Mouse (Mus musculus) stomach, embryonic 15.5 days (tissue): ENCODE data around the gene Mtmr3. TPM values are rescaled to one million over a fixed set of nuclear protein-coding genes. Genes with fewer than 3 reads are reported as not detected.

Experiments
- ATAC-seq: fragments of 200-750 bp; cut with Nextera tagmentation; 2 replicates; pipeline ENCODE4 v1.8.0; 2017; ENCODE audit warnings: low read depth, moderate number of reproducible peaks, moderate TSS enrichment; ENCODE audit not compliant: insufficient read depth, low FRiP score
- H3K27ac ChIP-seq: fragments of 300-500 bp; sonication (generic); 2 replicates; pipeline ENCODE4 v1.5.1; 2015; ENCODE audit warnings: mild to moderate bottlenecking, inconsistent platforms
- H3K27me3 ChIP-seq: fragments of 300-500 bp; sonication (generic); replicated peaks from 2 replicates; pipeline ENCODE4 v1.6.1; 2015; ENCODE audit warnings: inconsistent platforms
- H3K36me3 ChIP-seq: fragments of 300-500 bp; sonication (generic); 2 replicates; pipeline ENCODE4 v1.6.1; 2015; ENCODE audit warnings: inconsistent platforms
- H3K4me1 ChIP-seq: fragments of 300-500 bp; sonication (generic); 2 replicates; pipeline ENCODE4 v1.6.1; 2015; ENCODE audit warnings: inconsistent platforms
- H3K4me2 ChIP-seq: fragments of 300-500 bp; sonication (generic); 2 replicates; pipeline ENCODE4 v1.6.1; 2015; ENCODE audit warnings: mild to moderate bottlenecking, inconsistent platforms
- H3K4me3 ChIP-seq: fragments of 300-500 bp; sonication (generic); replicated peaks from 2 replicates; pipeline ENCODE4 v1.5.1; 2015; ENCODE audit warnings: inconsistent platforms
- H3K9ac ChIP-seq: fragments of 300-500 bp; sonication (generic); 2 replicates; pipeline ENCODE4 v1.6.1; 2015; ENCODE audit warnings: inconsistent platforms
- H3K9me3 ChIP-seq: fragments of 300-500 bp; sonication (generic); 2 replicates; pipeline ENCODE4 v1.6.1; 2016; ENCODE audit warnings: inconsistent platforms
- WGBS: fragments of 180-500 bp; shearing (Covaris S2); methylation state at CpG from one replicate; pipeline ENCODE4 v1.1.7; 2015; 5-methylcytosine and 5-hydroxymethylcytosine counted together
- polyA plus RNA-seq: library from polyadenylated mRNA; unstranded; fragments of >200 nt; fragmentation: Nextera tagmentation; extraction: Ambion mirVana; gene quantifications from 2 replicates; pipeline ENCODE4 v1.2.1, GENCODE M21; 2015

The Mtmr3 gene
- polyA plus RNA-seq, 1 experiment from 2014 or later = 23.8 TPM

DNA sequence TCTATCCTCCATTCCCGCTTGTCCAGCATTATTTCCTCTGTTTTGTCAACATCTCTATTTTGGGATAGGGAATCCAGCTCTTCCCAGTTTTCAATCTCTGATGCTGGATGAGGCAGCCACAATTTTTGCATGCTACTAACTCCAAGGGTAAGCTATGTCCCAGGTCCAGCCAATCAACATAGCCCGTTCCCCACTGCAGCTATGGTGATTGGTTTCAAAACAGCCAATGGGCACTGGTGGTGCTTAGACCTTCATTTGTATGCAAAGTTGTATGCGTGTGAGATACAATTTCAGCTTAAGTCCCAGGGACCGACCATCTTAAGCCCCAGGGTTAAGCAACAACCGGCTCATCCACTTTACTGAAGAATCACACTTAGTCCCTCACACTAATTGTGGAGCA, 28.3 kb upstream of the Mtmr3 start:
- ATAC-seq = no peak
- 63% methylated on average over 5 of the region's 5 CpGs for WGBS
- H3K27ac ChIP-seq = no peak overlapping the region

DNA sequence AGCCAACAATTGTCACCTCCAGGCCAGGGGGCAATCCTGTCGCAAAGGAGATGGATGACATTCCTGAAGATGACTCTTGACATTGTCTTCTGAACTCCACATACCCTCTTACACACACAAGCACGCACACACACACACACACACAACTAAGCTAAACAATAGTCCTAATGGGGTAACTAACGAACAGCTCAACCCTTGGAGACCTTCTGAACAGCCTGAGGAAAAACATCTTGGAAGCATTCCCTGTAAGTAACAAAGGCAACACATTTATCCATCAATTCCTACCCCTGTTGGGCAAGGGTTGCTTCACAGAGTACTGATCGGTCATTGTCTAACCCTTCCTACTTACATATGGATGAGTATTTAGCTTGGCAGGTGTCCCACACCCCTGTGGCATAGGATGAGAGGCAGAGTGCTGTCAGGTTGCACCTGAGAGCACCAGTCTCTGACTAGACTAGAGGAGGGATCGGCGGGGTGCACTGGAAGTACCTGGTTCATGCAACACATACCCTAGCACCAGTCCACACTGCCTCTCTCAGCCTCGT, 27.9 kb upstream of the Mtmr3 start:
- H3K36me3 ChIP-seq = no peaks in the 10 kb centered on the region
- H3K27ac ChIP-seq = no peak overlapping the region
- 63% methylated on average over 7 of the region's 7 CpGs for WGBS
- no peak overlapping the region for H3K9ac ChIP-seq
- no peak overlapping the region for H3K4me2 ChIP-seq
- H3K27me3 ChIP-seq = no peaks in the 10 kb centered on the region
- ATAC-seq = no peak
- H3K9me3 ChIP-seq = no peaks in the 10 kb centered on the region
- no peak overlapping the region for H3K4me3 ChIP-seq
- no peaks in the 10 kb centered on the region for H3K4me1 ChIP-seq

More for the DNA sequence above, 28.3 kb upstream of the Mtmr3 start:
- no peaks in the 10 kb centered on the region for H3K4me1 ChIP-seq
- no peak overlapping the region for H3K4me3 ChIP-seq
- H3K36me3 ChIP-seq = no peaks in the 10 kb centered on the region
- no peaks in the 10 kb centered on the region for H3K27me3 ChIP-seq
- no peak overlapping the region for H3K4me2 ChIP-seq
- H3K9ac ChIP-seq = no peak overlapping the region
- H3K9me3 ChIP-seq = no peaks in the 10 kb centered on the region

DNA sequence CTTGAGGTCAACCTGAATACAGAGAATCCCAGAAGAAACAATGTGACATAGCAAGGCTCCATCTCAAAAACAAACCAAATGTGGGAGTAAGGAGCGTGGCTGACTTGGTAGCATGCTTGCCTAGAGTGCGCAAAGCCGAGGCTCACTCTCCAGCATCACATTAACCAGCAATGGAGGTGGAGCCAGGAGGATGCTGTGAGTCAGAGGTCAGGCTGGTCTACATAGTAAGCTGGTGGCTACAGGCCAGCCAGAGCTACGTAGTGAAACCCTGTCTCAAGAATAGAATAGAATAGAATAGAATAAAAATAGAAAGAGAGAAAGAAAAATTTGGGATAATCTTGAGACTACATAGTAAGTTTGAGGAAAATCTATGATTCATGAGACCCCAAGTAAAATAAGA, 27.2 kb upstream of the Mtmr3 start:
- H3K9me3 ChIP-seq = no peaks in the 10 kb centered on the region

DNA sequence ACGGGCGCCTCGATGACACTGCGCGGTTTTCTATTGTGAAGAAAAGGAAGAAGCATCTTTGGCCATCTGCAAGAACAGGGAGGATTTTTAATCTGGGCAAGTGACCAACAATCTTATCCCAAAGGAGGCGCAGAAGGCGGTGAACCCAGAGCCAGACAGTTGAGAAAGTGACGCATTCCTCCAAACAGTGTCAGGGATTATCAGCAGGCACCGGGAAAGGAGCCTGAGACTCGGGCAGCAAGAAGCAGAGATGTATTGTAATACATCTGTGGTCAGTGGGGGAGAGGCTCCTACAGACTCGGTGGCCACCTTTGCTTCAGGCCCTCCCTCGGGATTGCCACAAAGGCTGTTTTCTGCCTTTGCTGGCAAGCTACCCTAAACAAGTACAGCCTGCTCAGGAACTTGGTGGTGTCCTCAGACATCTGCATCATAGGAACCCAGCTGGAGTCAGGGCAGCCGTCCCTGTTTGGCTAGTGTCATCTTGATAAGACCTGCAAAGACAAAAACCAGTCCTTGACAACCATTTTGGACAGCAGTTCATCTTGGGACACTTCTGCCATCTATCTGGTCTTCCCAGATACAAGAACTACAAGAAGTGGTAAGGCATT, 25.9 kb upstream of the Mtmr3 start:
- 53% methylated on average over 13 of the region's 13 CpGs for WGBS
- H3K4me3 ChIP-seq = no peak overlapping the region
- no peak for ATAC-seq
- H3K4me1 ChIP-seq = no peaks in the 10 kb centered on the region
- no peak overlapping the region for H3K27ac ChIP-seq
- H3K27me3 ChIP-seq = no peaks in the 10 kb centered on the region
- H3K36me3 ChIP-seq = no peaks in the 10 kb centered on the region
- H3K4me2 ChIP-seq = no peak overlapping the region
- no peak overlapping the region for H3K9ac ChIP-seq
- H3K9me3 ChIP-seq = no peaks in the 10 kb centered on the region

More for the DNA sequence above, 27.2 kb upstream of the Mtmr3 start:
- Histone ChIP-seq H3K4me3 (no peak overlapping the region), H3K36me3 (no peaks in the 10 kb centered on the region), H3K4me1 (no peaks in the 10 kb centered on the region), H3K27me3 (no peaks in the 10 kb centered on the region), H3K9ac (no peak overlapping the region), H3K4me2 (no peak overlapping the region), H3K27ac (no peak overlapping the region)
- WGBS = 57% methylated on average over 4 of the region's 4 CpGs
- no peak for ATAC-seq

DNA sequence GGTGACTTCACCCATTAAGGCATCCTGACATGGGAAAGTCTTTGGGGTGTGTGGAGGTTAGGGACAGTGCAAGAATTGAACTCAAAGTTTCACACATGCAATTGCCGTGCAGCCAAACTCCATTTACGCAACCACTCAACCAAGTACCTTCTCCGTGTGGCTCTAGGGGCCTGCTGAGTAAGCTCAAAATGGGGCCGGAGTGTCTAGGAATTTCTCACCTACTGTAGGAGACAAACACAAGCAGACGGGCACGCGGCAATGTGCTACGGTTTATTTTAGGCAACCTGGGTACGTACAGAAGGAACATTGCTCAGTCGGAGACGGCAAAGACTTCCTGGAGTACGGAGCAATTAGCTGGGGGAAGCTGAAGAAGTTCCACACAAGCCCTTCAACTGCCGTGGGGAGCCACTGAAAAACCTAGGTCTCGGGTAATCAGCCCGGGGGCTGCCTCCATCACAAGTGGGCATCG, 25.4 kb upstream of the Mtmr3 start, which contains the start of gene Gm11032:
Gene Gm11032 (plus strand): TSS at position 51 of the 469 bp plus-strand sequence.
- no peak within 1 kb of the TSS for H3K9ac ChIP-seq
- no peak within 1 kb of the TSS for H3K4me2 ChIP-seq
- H3K4me1 ChIP-seq = no peaks in the 10 kb centered on the region
- H3K36me3 ChIP-seq = no peaks in the 10 kb centered on the region
- 68% methylated on average over 16 of the region's 16 CpGs for WGBS
- H3K27ac ChIP-seq = no peak within 1 kb of the TSS
- no peaks in the 10 kb centered on the region for H3K9me3 ChIP-seq
- no peak for ATAC-seq
- H3K4me3 ChIP-seq = no peak within 1 kb of the TSS
- no peaks in the 10 kb centered on the region for H3K27me3 ChIP-seq

DNA sequence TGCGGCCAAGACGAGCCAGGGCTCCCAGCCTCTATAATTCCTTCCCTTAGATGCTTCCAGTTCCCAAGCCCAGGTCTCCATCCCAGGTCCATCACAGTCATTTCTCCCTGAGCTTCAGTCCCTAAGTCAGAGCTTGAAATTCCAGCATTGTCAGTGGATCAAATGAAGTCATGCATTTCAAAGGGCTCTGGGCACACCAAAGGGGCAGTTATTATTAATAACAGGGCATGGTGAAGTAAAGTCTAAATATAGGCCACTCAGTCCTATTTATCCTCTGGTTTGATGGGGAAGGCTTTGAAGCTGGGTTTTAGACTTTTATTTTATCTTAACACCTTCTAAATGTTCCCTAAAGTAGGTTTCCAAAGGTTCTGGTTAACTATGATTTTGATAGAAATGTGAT, 17.2 kb upstream of the Mtmr3 start:
- no peak for ATAC-seq
- Histone ChIP-seq H3K4me3 (no peak overlapping the region), H3K27ac (no peak overlapping the region), H3K9ac (no peak overlapping the region), H3K9me3 (no peaks in the 10 kb centered on the region), H3K4me2 (no peak overlapping the region), H3K27me3 (no peaks in the 10 kb centered on the region), H3K36me3 (no peaks in the 10 kb centered on the region), H3K4me1 (no peaks in the 10 kb centered on the region)
- 66% methylated on average over 2 of the region's 2 CpGs for WGBS

DNA sequence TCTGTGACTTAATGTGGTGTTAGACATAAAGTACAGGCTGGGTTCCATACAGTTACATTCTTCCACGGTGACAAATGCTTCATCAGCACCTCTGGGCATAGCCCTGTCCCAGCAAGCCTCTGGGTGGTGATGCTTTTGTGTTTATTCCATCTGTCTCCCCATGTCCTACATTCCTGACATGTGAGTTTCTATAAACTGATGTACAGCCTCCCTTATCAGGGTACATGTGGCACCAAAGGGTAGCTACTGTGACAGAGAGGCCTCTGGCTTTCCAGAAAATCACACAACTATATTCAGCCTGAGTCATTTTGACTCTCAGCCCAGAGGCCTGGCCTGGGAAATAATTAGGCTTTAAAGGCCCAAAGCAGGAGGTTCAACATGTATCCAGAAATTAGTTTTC, 11.9 kb upstream of the Mtmr3 start:
- H3K4me2 ChIP-seq = no peak overlapping the region
- no peaks in the 10 kb centered on the region for H3K9me3 ChIP-seq
- no peak overlapping the region for H3K27ac ChIP-seq
- H3K27me3 ChIP-seq = no peaks in the 10 kb centered on the region
- no peak for ATAC-seq
- H3K36me3 ChIP-seq = no peaks in the 10 kb centered on the region
- WGBS = 65% methylated on average over 1 of the region's 1 CpGs
- H3K4me1 ChIP-seq = peaks cover 11% of the 10 kb centered on the region; the same call in 1 of the 2 replicates
- no peak overlapping the region for H3K9ac ChIP-seq
- no peak overlapping the region for H3K4me3 ChIP-seq

DNA sequence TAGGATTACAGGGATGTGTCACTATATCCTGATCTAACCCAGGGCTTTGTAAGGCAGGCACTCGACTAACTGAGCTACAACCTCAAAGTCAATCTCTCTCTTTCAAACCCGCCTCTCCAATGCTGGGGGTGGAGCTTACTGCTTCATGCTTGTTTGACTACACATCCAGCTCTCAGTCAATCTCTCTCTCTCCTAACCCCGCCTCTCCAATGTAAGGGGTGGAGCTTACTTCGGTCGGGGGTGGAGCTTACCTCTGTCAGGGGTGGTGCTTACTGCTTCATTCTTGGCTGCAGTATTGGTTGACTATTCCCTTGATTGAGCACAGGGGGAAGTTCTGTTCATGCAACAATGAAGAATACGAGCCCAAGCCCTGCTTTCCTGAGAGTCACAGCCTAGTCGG, 10.8 kb upstream of the Mtmr3 start:
- no peak for ATAC-seq

DNA sequence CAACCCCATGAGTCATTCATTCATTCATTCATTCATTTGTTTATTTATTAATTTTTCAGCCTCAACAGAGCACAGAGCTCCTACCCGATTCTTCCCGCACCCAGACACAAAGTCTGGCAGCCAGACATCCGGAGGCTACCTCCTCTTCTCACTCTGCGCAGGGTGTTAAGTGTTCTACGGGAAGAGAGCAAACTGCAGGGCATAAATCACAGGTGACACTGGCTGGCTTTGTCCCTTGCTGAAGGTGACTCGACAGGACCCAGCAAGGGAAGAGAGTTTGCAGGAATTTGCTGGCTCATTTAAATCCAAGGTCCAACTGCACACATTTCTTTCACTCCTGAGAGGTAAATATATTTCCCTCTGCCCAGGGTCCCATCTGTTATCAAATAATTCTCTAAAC, 9.8 kb upstream of the Mtmr3 start:
- 13% methylated on average over 6 of the region's 6 CpGs for WGBS
- ATAC-seq = no peak

More for the DNA sequence above, 10.8 kb upstream of the Mtmr3 start:
- Histone ChIP-seq H3K9ac (no peak overlapping the region), H3K4me1 (peaks cover 11% of the 10 kb centered on the region; the same call in 1 of the 2 replicates), H3K4me3 (no peak overlapping the region), H3K27me3 (no peaks in the 10 kb centered on the region), H3K36me3 (no peaks in the 10 kb centered on the region), H3K9me3 (no peaks in the 10 kb centered on the region), H3K4me2 (no peak overlapping the region), H3K27ac (no peak overlapping the region)
- 54% methylated on average over 7 of the region's 7 CpGs for WGBS

DNA sequence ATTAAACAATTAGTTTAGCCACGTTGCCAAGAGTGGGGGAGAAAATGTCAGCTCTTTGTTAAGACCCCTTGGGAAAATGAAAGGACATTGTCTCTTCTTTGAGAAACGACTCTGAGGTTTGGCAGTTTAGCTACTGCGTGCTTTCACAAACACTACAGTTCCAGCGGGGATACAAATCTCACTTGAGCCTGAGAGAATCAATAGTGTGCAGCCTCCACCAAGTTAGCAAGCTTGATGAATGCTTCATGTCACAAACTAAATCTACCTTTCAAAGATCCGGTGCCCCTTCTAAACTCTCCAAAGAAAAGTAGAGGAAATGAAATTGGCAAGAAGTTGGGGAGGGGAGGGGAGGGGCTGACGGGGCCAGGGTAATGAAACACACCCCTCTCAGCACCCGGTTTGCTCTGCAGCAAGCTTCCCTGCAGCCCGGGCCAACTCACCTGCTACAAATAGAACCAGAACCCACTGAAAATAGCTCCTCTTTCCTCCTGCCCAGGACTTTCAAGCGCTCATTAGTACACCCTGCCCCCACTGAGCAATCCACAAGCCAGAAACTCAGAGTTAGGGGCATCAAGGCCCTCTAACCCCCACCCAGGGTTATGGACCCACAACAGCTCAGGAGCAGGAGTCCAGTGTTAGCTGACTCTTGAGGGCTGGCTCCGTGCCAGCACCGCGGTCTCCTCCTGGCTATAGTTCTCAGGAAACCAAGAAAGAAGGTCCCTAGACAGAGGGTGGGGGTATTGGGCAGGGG, 8.2 kb upstream of the Mtmr3 start:
- no peaks in the 10 kb centered on the region for H3K36me3 ChIP-seq
- H3K27ac ChIP-seq = no peak overlapping the region
- H3K4me2 ChIP-seq = 0 out of 2 replicates have a peak overlapping the region, but pooled peaks have one; percentile 21
- ATAC-seq = peak; percentile 27; the same call in 1 of the 2 replicates
- no peak overlapping the region for H3K9ac ChIP-seq
- no peaks in the 10 kb centered on the region for H3K9me3 ChIP-seq
- H3K4me3 ChIP-seq = no peak overlapping the region
- no peaks in the 10 kb centered on the region for H3K27me3 ChIP-seq
- H3K4me1 ChIP-seq = peaks cover 11% of the 10 kb centered on the region; the same call in 1 of the 2 replicates
- 23% methylated on average over 12 of the region's 12 CpGs for WGBS

More for the DNA sequence above, 9.8 kb upstream of the Mtmr3 start:
- Histone ChIP-seq H3K27me3 (no peaks in the 10 kb centered on the region), H3K27ac (no peak overlapping the region), H3K9ac (no peak overlapping the region), H3K9me3 (no peaks in the 10 kb centered on the region), H3K4me2 (no peak overlapping the region), H3K4me1 (peaks cover 11% of the 10 kb centered on the region; the same call in 1 of the 2 replicates), H3K4me3 (no peak overlapping the region), H3K36me3 (no peaks in the 10 kb centered on the region)

DNA sequence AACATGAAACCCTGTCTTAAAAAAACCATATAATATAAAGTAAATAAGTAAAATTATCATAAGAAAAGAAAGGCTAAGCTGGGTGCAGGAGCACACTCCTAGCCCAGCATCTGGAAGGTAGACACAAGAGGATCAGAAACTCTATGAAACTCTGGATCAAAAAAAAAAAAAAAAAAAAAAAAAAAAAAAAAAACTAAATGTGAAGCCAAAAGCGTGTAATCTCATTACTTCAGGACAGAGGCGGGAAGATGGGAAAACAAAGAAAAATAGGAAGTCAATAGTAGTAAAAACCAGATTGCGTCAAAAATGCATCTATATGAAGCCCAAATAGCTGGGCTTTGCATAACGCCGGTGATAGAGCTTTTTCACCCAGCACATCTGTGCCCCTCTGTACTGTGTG, 7.2 kb upstream of the Mtmr3 start:
- H3K27ac ChIP-seq = no peak overlapping the region
- H3K4me2 ChIP-seq = no peak overlapping the region
- H3K9me3 ChIP-seq = no peaks in the 10 kb centered on the region
- H3K4me3 ChIP-seq = no peak overlapping the region
- no peaks in the 10 kb centered on the region for H3K27me3 ChIP-seq
- no peak for ATAC-seq
- H3K4me1 ChIP-seq = peaks cover 11% of the 10 kb centered on the region; the same call in 1 of the 2 replicates
- no peaks in the 10 kb centered on the region for H3K36me3 ChIP-seq
- 88% methylated on average over 5 of the region's 5 CpGs for WGBS
- H3K9ac ChIP-seq = no peak overlapping the region

DNA sequence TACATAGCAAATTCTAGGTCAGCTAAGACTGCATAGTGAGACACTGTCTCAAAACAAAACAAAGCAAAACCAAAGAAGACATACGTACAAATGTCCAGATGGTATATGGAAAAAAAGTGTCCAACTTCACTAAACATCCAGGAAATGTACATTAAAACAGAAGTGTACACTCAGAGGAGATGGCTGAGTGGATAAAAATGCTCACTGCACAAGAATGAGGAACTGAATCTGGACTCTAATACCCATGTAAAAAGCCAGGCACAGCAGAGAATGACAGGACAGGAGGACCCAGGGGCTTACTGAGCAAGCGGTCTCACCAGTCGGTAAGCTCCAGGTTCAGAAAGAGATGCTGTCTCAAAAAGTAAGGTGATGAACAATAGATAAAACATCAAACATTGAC, 5.3 kb upstream of the Mtmr3 start:
- H3K9ac ChIP-seq = no peak overlapping the region
- no peak overlapping the region for H3K4me3 ChIP-seq
- no peak overlapping the region for H3K27ac ChIP-seq
- no peaks in the 10 kb centered on the region for H3K27me3 ChIP-seq
- H3K4me1 ChIP-seq = peaks cover 14% of the 10 kb centered on the region; the same call in 1 of the 2 replicates
- no peaks in the 10 kb centered on the region for H3K36me3 ChIP-seq
- no peak overlapping the region for H3K4me2 ChIP-seq
- ATAC-seq = no peak
- 80% methylated on average over 3 of the region's 3 CpGs for WGBS
- H3K9me3 ChIP-seq = no peaks in the 10 kb centered on the region
